Mouse (Mus musculus): ENCODE measurements around the gene Gsto1. TPM values are rescaled to one million over a fixed set of nuclear protein-coding genes. Genes with fewer than 3 reads are reported as not detected.
A peak's percentile ranks its signal among the peaks of the same experiment; 100 is the strongest.

Gsto1 gene
- polyA plus RNA-seq, 1 experiment from 2014 or later = 161 TPM

DNA sequence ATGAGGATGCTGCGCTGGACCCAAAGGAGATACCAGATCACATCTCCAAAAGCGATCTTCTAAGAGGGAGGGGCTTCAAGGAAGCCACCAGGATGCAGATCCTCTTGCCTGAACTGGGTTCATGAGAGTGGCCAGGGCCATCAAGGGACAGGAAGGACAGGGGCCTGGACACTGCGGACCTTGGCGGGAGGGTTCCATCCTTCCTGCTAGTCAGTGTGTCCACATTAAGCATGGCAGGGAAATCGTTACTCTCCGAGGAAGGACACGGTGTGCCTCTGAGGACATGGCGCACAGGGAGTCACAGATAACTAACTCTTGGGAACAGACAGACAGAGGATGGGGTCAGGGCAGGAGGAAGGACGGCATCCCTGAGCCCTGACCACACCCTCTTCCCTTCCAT is 52.8 kb downstream of the Gsto1 start:
- Histone ChIP-seq H3K4me3 (ENCODE audit: low read depth, low read length) (no peak overlapping the region), H3K4me1 (ENCODE audit: control insufficient read depth, insufficient read depth, low read length) (peaks cover 6% of the 10 kb centered on the region; the same call in 1 of the 2 replicates), H3K27me3 (ENCODE audit: control insufficient read depth, insufficient read depth, low read length) (no peaks in the 10 kb centered on the region), H3K36me3 (ENCODE audit: control insufficient read depth, insufficient read depth, low read length) (no peaks in the 10 kb centered on the region), H3K4me2 (ENCODE audit: low read depth, low read length) (no peak overlapping the region), H3K27ac (ENCODE audit: low read depth, low read length) (no peak overlapping the region), H3K9ac (replicated peaks; ENCODE audit: low read depth, low read length) (no peak overlapping the region), H3K9me3 (ENCODE audit: control insufficient read depth, low read length) (no peaks in the 10 kb centered on the region)
- ATAC-seq (ENCODE audit: low read depth) = no peak
- 93% methylated on average over 9 of the region's 9 CpGs for WGBS

DNA sequence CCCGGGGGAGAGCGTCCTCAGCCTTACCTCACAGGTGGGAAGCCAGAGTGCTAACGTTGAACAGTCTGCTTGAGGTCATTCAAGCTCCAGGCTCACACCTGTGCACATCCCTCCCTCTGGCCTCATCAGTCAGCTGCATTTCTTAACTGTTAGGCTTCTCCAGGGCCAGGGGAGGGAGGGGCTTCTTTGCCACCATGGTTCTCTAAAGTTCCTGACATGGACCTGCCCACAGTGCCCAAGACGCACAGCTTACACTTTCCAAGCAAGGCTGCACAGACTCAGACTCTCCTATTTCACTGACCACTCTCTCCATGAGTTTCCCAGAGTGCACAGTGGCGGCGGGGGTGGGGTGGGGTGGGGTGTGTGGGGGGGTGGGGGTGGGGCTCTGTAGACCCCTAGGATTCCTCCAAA is 54.2 kb downstream of the Gsto1 start:
- Histone ChIP-seq H3K4me3 (ENCODE audit: low read depth, low read length) (no peak overlapping the region), H3K4me2 (ENCODE audit: low read depth, low read length) (peak overlapping the region; percentile 49; the same call in 1 of the 2 replicates), H3K4me1 (ENCODE audit: control insufficient read depth, insufficient read depth, low read length) (peaks cover 6% of the 10 kb centered on the region; the same call in 1 of the 2 replicates), H3K27me3 (ENCODE audit: control insufficient read depth, insufficient read depth, low read length) (no peaks in the 10 kb centered on the region), H3K9ac (replicated peaks; ENCODE audit: low read depth, low read length) (peak overlapping the region; percentile 21; the same call in 1 of the 2 replicates), H3K36me3 (ENCODE audit: control insufficient read depth, insufficient read depth, low read length) (no peaks in the 10 kb centered on the region), H3K27ac (ENCODE audit: low read depth, low read length) (peak overlapping the region; percentile 95), H3K9me3 (ENCODE audit: control insufficient read depth, low read length) (no peaks in the 10 kb centered on the region)
- WGBS = 26% methylated on average over 6 of the region's 6 CpGs
- peak; percentile 57 for ATAC-seq (ENCODE audit: low read depth)

DNA sequence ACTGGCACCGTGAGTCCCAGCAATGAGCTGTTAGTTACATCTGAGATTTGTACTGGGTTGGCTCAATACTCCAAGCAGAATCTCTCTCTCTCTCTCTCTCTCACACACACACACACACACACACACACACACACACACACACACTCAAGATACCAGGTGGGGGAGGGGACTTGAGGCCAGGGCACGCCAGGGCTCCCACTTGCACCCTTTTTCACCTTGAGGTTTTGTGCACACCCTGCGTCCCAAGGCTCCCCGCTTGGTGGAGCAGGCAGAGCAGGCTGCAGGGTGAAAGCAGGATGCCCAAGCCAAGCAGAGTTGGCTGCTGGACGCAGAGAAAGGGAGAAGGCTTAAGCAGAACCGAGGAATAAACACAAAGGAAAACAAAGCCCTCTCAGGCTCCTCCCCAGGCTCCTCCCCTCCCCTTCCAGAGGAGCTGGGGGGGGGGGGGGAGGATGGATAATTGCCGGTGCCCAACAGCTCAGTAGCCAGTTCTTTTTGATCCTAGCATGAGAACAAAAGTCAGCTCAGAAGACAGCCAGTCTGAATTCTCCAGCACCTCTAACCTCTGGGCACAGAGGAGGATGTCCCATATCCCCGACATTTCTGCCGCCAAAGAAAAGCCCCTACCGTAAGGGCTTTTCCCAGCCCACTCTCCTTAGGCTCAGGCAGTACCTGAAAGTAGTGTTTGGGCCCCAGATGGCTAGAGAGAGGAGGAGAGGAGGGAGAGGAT is 54.8 kb downstream of the Gsto1 start:
- H3K4me2 ChIP-seq (ENCODE audit: low read depth, low read length) = peak overlapping the region; percentile 49
- peak overlapping the region; percentile 18 for H3K4me3 ChIP-seq (ENCODE audit: low read depth, low read length)
- peak; percentile 81 for ATAC-seq (ENCODE audit: low read depth)
- H3K27ac ChIP-seq (ENCODE audit: low read depth, low read length) = peak overlapping the region; percentile 95
- no peaks in the 10 kb centered on the region for H3K36me3 ChIP-seq (ENCODE audit: control insufficient read depth, insufficient read depth, low read length)
- H3K4me1 ChIP-seq (ENCODE audit: control insufficient read depth, insufficient read depth, low read length) = peaks cover 6% of the 10 kb centered on the region; the same call in 1 of the 2 replicates
- H3K9ac ChIP-seq (replicated peaks; ENCODE audit: low read depth, low read length) = peak overlapping the region; percentile 65
- no peaks in the 10 kb centered on the region for H3K9me3 ChIP-seq (ENCODE audit: control insufficient read depth, low read length)
- no peaks in the 10 kb centered on the region for H3K27me3 ChIP-seq (ENCODE audit: control insufficient read depth, insufficient read depth, low read length)
- 0% methylated on average over 10 of the region's 10 CpGs for WGBS

DNA sequence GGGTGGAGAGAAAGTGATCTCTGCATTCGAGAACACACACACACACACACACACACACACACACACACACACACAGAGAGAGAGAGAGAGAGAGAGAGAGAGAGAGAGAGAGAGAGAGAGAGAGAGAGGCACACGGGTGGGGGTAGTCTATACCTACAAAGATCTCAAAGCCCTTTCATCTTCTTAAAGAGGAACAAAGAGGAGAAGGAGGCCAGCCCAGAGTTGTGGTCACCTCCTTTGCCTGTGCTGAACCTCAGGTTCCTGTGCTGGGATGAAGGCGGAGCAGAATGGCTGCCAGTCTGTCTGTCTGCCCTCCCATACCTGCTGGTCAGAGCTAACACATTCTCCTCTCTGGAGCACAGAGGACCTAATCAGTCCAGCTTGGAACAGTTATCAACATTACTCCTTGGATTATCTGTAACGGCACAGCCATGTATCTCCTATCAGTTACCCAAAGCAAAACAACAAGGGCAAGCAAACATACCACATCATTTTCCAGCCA is 55.4 kb downstream of the Gsto1 start:
- peak overlapping the region; percentile 65; the same call in 1 of the 2 replicates for H3K9ac ChIP-seq (replicated peaks; ENCODE audit: low read depth, low read length)
- H3K36me3 ChIP-seq (ENCODE audit: control insufficient read depth, insufficient read depth, low read length) = no peaks in the 10 kb centered on the region
- H3K27ac ChIP-seq (ENCODE audit: low read depth, low read length) = peak overlapping the region; percentile 95
- no peak; the same call in 1 of the 2 replicates for ATAC-seq (ENCODE audit: low read depth)
- H3K4me2 ChIP-seq (ENCODE audit: low read depth, low read length) = peak overlapping the region; percentile 49; the same call in 1 of the 2 replicates
- H3K4me1 ChIP-seq (ENCODE audit: control insufficient read depth, insufficient read depth, low read length) = peaks cover 6% of the 10 kb centered on the region; the same call in 1 of the 2 replicates
- 45% methylated on average over 4 of the region's 4 CpGs for WGBS
- H3K9me3 ChIP-seq (ENCODE audit: control insufficient read depth, low read length) = no peaks in the 10 kb centered on the region
- H3K4me3 ChIP-seq (ENCODE audit: low read depth, low read length) = no peak overlapping the region
- no peaks in the 10 kb centered on the region for H3K27me3 ChIP-seq (ENCODE audit: control insufficient read depth, insufficient read depth, low read length)

DNA sequence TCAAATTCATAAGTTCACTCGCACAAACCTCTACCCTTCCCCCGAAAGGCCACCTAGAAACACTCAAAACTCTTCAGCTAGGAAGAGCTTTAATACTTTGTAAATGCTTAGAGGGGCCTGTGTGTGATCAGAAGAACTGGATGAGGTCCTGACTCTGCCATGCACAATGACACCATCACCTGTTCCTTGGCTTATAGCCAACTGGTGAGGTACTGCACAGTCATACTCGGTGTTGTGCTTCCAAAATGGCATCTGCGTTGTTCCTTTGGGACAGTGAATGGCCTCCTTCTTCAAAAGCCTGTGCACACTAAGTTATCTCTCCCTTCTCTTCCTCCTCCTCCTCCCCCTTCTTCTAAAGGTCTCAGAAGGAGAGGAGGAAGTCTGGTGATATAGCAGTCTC is 56.0 kb downstream of the Gsto1 start:
- Histone ChIP-seq H3K9me3 (ENCODE audit: control insufficient read depth, low read length) (no peaks in the 10 kb centered on the region), H3K4me3 (ENCODE audit: low read depth, low read length) (no peak overlapping the region), H3K27me3 (ENCODE audit: control insufficient read depth, insufficient read depth, low read length) (no peaks in the 10 kb centered on the region), H3K4me1 (ENCODE audit: control insufficient read depth, insufficient read depth, low read length) (peaks cover 6% of the 10 kb centered on the region; the same call in 1 of the 2 replicates), H3K9ac (replicated peaks; ENCODE audit: low read depth, low read length) (no peak overlapping the region), H3K27ac (ENCODE audit: low read depth, low read length) (no peak overlapping the region; the same call in 1 of the 2 replicates), H3K4me2 (ENCODE audit: low read depth, low read length) (no peak overlapping the region), H3K36me3 (ENCODE audit: control insufficient read depth, insufficient read depth, low read length) (no peaks in the 10 kb centered on the region)
- no peak for ATAC-seq (ENCODE audit: low read depth)
- WGBS = 86% methylated on average over 4 of the region's 4 CpGs

DNA sequence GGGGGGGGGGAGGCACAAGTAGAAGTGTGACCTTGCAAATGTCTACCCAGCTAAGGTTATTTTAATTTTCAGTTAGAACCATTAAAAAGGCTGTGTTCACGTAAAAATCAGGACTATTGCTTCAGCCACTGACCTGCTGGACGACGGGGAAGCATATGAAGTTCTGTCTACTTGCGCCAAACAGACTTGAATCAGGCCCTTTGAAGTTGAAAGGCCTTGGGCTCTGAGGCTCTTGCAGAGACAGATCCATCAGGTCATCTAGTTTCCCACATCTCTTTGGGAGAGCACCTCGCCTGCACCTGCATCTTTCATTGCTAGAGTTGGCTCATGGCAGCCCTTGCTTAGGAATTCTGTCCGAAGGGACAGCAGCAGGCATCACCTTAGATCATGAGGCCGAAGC is 58.6 kb downstream of the Gsto1 start:
- Histone ChIP-seq H3K9ac (replicated peaks; ENCODE audit: low read depth, low read length) (no peak overlapping the region), H3K4me2 (ENCODE audit: low read depth, low read length) (no peak overlapping the region), H3K9me3 (ENCODE audit: control insufficient read depth, low read length) (no peaks in the 10 kb centered on the region), H3K4me1 (ENCODE audit: control insufficient read depth, insufficient read depth, low read length) (peaks cover 17% of the 10 kb centered on the region), H3K27me3 (ENCODE audit: control insufficient read depth, insufficient read depth, low read length) (no peaks in the 10 kb centered on the region), H3K4me3 (ENCODE audit: low read depth, low read length) (no peak overlapping the region), H3K27ac (ENCODE audit: low read depth, low read length) (no peak overlapping the region), H3K36me3 (ENCODE audit: control insufficient read depth, insufficient read depth, low read length) (no peaks in the 10 kb centered on the region)
- no peak for ATAC-seq (ENCODE audit: low read depth)
- 68% methylated on average over 7 of the region's 7 CpGs for WGBS

DNA sequence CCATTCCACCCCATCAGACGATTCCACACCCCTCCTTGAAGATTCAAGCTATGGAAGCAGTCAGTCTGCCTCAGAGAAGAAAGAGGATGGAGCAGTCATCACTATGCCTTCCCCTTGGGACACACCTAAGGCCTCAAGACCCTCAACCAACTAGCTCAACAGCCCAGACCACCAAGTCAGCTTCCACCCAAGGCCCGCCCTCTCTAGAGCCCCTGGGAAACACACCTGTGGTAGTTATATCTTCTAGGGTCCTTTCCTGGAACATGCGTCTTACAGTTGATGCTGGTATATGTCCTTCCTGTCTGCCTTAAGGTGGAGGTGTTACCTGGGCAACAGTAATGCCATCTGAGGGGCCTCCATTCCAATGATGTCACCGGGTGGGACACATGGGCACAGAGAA is 59.4 kb downstream of the Gsto1 start:
- no peaks in the 10 kb centered on the region for H3K27me3 ChIP-seq (ENCODE audit: control insufficient read depth, insufficient read depth, low read length)
- H3K4me2 ChIP-seq (ENCODE audit: low read depth, low read length) = no peak overlapping the region
- no peak for ATAC-seq (ENCODE audit: low read depth)
- no peak overlapping the region for H3K9ac ChIP-seq (replicated peaks; ENCODE audit: low read depth, low read length)
- 93% methylated on average over 4 of the region's 4 CpGs for WGBS
- no peak overlapping the region for H3K27ac ChIP-seq (ENCODE audit: low read depth, low read length)
- H3K9me3 ChIP-seq (ENCODE audit: control insufficient read depth, low read length) = no peaks in the 10 kb centered on the region
- H3K4me3 ChIP-seq (ENCODE audit: low read depth, low read length) = no peak overlapping the region
- H3K36me3 ChIP-seq (ENCODE audit: control insufficient read depth, insufficient read depth, low read length) = no peaks in the 10 kb centered on the region
- peaks cover 17% of the 10 kb centered on the region for H3K4me1 ChIP-seq (ENCODE audit: control insufficient read depth, insufficient read depth, low read length)

Other genes starting within 250 kb of the Gsto1 start
- 0.37 TPM in 2 replicates for gene Col17a1, start 162.9 kb upstream of the Gsto1 start, polyA plus RNA-seq (2014; fragmentation: Nextera tagmentation; extraction: Ambion mirVana)
- 165 and 187 TPM in 2 replicates for gene Sfr1, start 123.3 kb upstream of the Gsto1 start, polyA plus RNA-seq (2014; fragmentation: Nextera tagmentation; extraction: Ambion mirVana)
- 1.3 and 2.1 TPM in 2 replicates for gene Gsto2, start 10.6 kb downstream of the Gsto1 start, polyA plus RNA-seq (2014; fragmentation: Nextera tagmentation; extraction: Ambion mirVana)
- gene Cfap43, start 64.3 kb downstream of the Gsto1 start, polyA plus RNA-seq (2014; fragmentation: Nextera tagmentation; extraction: Ambion mirVana) = 0.24 and 1.7 TPM in 2 replicates
- 3.8 and 4.4 TPM in 2 replicates for gene Itprip, start 64.3 kb downstream of the Gsto1 start, polyA plus RNA-seq (2014; fragmentation: Nextera tagmentation; extraction: Ambion mirVana)
- 0.53 and 0.64 TPM in 2 replicates for gene Cfap58, start 82.7 kb downstream of the Gsto1 start, polyA plus RNA-seq (2014; fragmentation: Nextera tagmentation; extraction: Ambion mirVana)

Measured in neural tube, embryonic 14.5 days (tissue).